Comparison of ENCODE assay signal across 9 mouse cellular contexts in the genomic region with DNA sequence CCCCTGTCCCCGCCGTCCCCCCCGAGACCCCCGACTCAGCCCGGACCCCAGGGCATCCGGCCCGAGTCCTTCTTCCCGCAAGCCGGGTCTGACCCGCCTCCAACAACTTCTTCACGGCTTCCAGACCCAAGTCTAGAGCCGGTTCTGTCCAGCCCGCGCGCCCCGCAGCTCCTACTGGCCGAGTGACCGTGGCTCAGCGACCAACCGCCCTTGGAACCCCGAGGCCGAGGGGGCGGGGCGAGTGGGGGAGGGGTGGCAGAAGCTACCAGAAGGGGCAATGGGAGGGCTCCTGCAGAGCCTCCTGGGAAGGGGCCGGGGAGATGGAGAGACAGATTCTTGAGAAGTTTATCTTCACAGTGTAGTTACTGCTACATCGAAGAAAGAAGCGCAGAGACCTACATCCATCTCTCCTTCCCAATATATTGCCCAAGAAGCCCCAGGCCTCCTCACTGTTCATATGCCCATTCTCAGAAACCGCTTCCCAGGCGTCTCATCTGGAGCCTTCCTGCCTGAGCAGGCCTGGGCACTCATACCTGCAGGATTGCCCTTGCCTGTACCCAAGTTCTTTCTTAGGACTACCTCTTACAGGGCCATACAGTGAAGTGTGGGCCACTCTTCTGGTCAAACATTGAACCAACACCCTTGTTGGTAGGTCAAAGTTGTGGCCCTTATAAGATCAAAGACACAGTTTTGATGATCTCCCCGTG. TPM values are rescaled to one million over a fixed set of nuclear protein-coding genes. Genes with fewer than 3 reads are reported as not detected.
DNase-seq lines count a peak whose midpoint lies in the region; ATAC-seq and TF ChIP-seq lines count a peak whose summit lies in the region.
"Had no signal": no experiment of that assay in that cellular context is flagged by ENCODE, and none has a peak within 500 bp of the region (broad histone marks: within the 10 kb centered on the region; RNA-seq: fewer than 3 reads in every experiment).

No protein-coding gene starts in this region.

- no peak for TF ChIP-seq CTCF in cortical plate, adult 2 months (IDR thresholded peaks at IDR 0.05; ENCODE audit: extremely low read depth, insufficient read depth, low read length)
- no peak for TF ChIP-seq CTCF in kidney, postnatal 0 days (IDR thresholded peaks at IDR 0.05; ENCODE audit: low read depth)
- no peak for TF ChIP-seq CTCF in testis, adult 2 months (IDR thresholded peaks at IDR 0.05; ENCODE audit: control insufficient read depth, insufficient read depth, insufficient replicate concordance, low read depth, low read length)

- H3K36me3 ChIP-seq in heart, embryonic 14.5 days (ENCODE audit: control insufficient read depth, insufficient read depth, low read length) = no peaks in the 10 kb centered on the region
- H3K36me3 ChIP-seq in kidney, postnatal 0 days (ENCODE audit: insufficient read depth, low read length) = no peaks in the 10 kb centered on the region
- peaks cover 2% of the 10 kb centered on the region; the same call in 1 of the 2 replicates for H3K36me3 ChIP-seq in testis, adult 2 months (ENCODE audit: control insufficient read depth, insufficient read depth, low read length)

- peak overlapping the region; percentile 46; the same call in 1 of the 2 replicates for H3K4me3 ChIP-seq in cortical plate, adult 2 months (ENCODE audit: insufficient read depth, low read length)
- H3K4me3 ChIP-seq in heart, embryonic 14.5 days (ENCODE audit: control insufficient read depth in 1 of 2, insufficient read depth in 1 of 2, low read depth in 1 of 2, low read length in 2 of 2) = peak overlapping the region; percentile 54 to 61
- H3K4me3 ChIP-seq in kidney, postnatal 0 days (replicated peaks; ENCODE audit: low read depth, low read length) = peak overlapping the region; percentile 46
- H3K4me3 ChIP-seq in testis, adult 2 months (ENCODE audit: control insufficient read depth, low read depth, low read length) = peak overlapping the region; percentile 92

- TF ChIP-seq POLR2A in cortical plate, adult 2 months (IDR thresholded peaks at IDR 0.05; ENCODE audit: extremely low read depth, insufficient read depth, low read length) = no peak
- TF ChIP-seq POLR2A in testis, adult 2 months (IDR thresholded peaks at IDR 0.05; ENCODE audit: control insufficient read depth, low read depth, low read length) = peak; percentile 82; the same call in 1 of the 2 replicates

- 11% methylated on average over 29 of the region's 30 CpGs for WGBS in heart, embryonic 14.5 days
- WGBS in kidney, postnatal 0 days = 14% methylated on average over 29 of the region's 30 CpGs

- no peaks in the 10 kb centered on the region for H3K4me1 ChIP-seq in cortical plate, adult 2 months (ENCODE audit: control insufficient read depth, insufficient read depth, low read length)
- H3K4me1 ChIP-seq in heart, embryonic 14.5 days (ENCODE audit: control insufficient read depth in 2 of 2, insufficient read depth in 2 of 2, low read length in 2 of 2) = peaks cover 2 to 12% of the 10 kb centered on the region in 2 experiments; a peak in 2 of 4 replicates
- H3K4me1 ChIP-seq in kidney, postnatal 0 days (replicated peaks; ENCODE audit: insufficient read depth, low read length) = peaks cover 8% of the 10 kb centered on the region; the same call in 1 of the 2 replicates
- peaks cover 4% of the 10 kb centered on the region; the same call in 1 of the 2 replicates for H3K4me1 ChIP-seq in testis, adult 2 months (ENCODE audit: control insufficient read depth, insufficient read depth, low read length)

- no peak for ATAC-seq in heart, embryonic 14.5 days (ENCODE audit: insufficient number of reproducible peaks, insufficient read depth, low FRiP score, low read depth)
- peak; percentile 82 for ATAC-seq in kidney, postnatal 0 days (replicated peaks; ENCODE audit: low FRiP score, low read depth)

- H3K27me3 ChIP-seq in heart, embryonic 14.5 days (ENCODE audit: control insufficient read depth, insufficient read depth, low read length) = 0 out of 2 replicates have a peak, but pooled peaks cover 6% of the 10 kb centered on the region
- no peaks in the 10 kb centered on the region for H3K27me3 ChIP-seq in kidney, postnatal 0 days (ENCODE audit: insufficient read depth, low read length)
- H3K27me3 ChIP-seq in testis, adult 2 months (ENCODE audit: control insufficient read depth, insufficient read depth, low read length) = no peaks in the 10 kb centered on the region

- no peak overlapping the region for H3K27ac ChIP-seq in cortical plate, adult 2 months (ENCODE audit: insufficient read depth, low read length)
- no peak overlapping the region for H3K27ac ChIP-seq in heart, embryonic 14.5 days (replicated peaks in 1 of 2; ENCODE audit: control insufficient read depth in 1 of 2, insufficient read depth in 1 of 2, low read depth in 2 of 2, low read length in 2 of 2)
- H3K27ac ChIP-seq in kidney, postnatal 0 days = no peak overlapping the region
- H3K27ac ChIP-seq in testis, adult 2 months (ENCODE audit: control insufficient read depth, insufficient read depth, low read depth, low read length) = peak overlapping the region; percentile 99
- H3K27ac ChIP-seq: macrophage had no signal

- peak overlapping the region; percentile 71 for H3K9ac ChIP-seq in heart, embryonic 14.5 days (ENCODE audit: low read length)
- H3K9ac ChIP-seq in kidney, postnatal 0 days (ENCODE audit: low read depth, low read length) = peak overlapping the region; percentile 50

- no peaks in the 10 kb centered on the region for H3K9me3 ChIP-seq in heart, embryonic 14.5 days (ENCODE audit: control insufficient read depth, low read length)
- no peaks in the 10 kb centered on the region for H3K9me3 ChIP-seq in kidney, postnatal 0 days (replicated peaks; ENCODE audit: low read length)

- DNase-seq in thymus, postnatal 4 days = peak; percentile 9
- DNase-seq in thymus, postnatal 0 days (ENCODE audit: low spot score) = no peak
- DNase-seq in kidney, postnatal 0 days (ENCODE audit: low spot score) = peak; percentile 67
- DNase-seq in lung, postnatal 4 days = peak; percentile 38 to 43
- no peak for DNase-seq in spleen, postnatal 14 days (ENCODE audit: low spot score in 2 of 2)

- H3K4me2 ChIP-seq in heart, embryonic 14.5 days (ENCODE audit: low read length) = peak overlapping the region; percentile 100
- peak overlapping the region; percentile 96 for H3K4me2 ChIP-seq in kidney, postnatal 0 days (ENCODE audit: low read length)

RNA-seq across cellular contexts. Expression of a gene that starts 2.1 kb away (rescaled TPM):
- polyA plus RNA-seq in thymus, postnatal 0 days (2015; fragmentation: Nextera tagmentation; extraction: Ambion mirVana) = 0.95 and 1.1 TPM in 2 replicates
- polyA plus RNA-seq in cortical plate, adult 2 months (2012; rRNA removed) = 0.11 and 0.35 TPM in 2 replicates
- polyA plus RNA-seq in heart, embryonic 14.5 days (2014; fragmentation: Nextera tagmentation; extraction: Ambion mirVana) = not detected in 2 replicates
- 0.14 TPM in 1 of 2 replicates, not detected in the other for polyA plus RNA-seq in kidney, postnatal 0 days (2015; fragmentation: Nextera tagmentation; extraction: Ambion mirVana)
- 39.0 and 40.5 TPM in 2 replicates for polyA plus RNA-seq in testis, adult 2 months (2012; rRNA removed)
- polyA plus RNA-seq: macrophage had no signal

RNA-seq across cellular contexts. Expression of a gene that starts 27.1 kb away (rescaled TPM):
- 2.1 and 2.8 TPM in 2 replicates for polyA plus RNA-seq in thymus, postnatal 0 days (2015; fragmentation: Nextera tagmentation; extraction: Ambion mirVana)
- polyA plus RNA-seq in cortical plate, adult 2 months (2012; rRNA removed) = 5.1 and 5.2 TPM in 2 replicates
- polyA plus RNA-seq in heart, embryonic 14.5 days (2014; fragmentation: Nextera tagmentation; extraction: Ambion mirVana) = 11.5 and 11.6 TPM in 2 replicates
- polyA plus RNA-seq in kidney, postnatal 0 days (2015; fragmentation: Nextera tagmentation; extraction: Ambion mirVana) = 8.0 and 8.5 TPM in 2 replicates
- polyA plus RNA-seq in testis, adult 2 months (2012; rRNA removed) = 0.61 and 0.65 TPM in 2 replicates

RNA-seq across cellular contexts. Expression of a gene that starts 43.3 kb away (rescaled TPM):
- polyA plus RNA-seq in thymus, postnatal 0 days (2015; fragmentation: Nextera tagmentation; extraction: Ambion mirVana) = 0.12 and 0.17 TPM in 2 replicates
- not detected in 2 replicates for polyA plus RNA-seq in cortical plate, adult 2 months (2012; rRNA removed)
- not detected in 2 replicates for polyA plus RNA-seq in heart, embryonic 14.5 days (2014; fragmentation: Nextera tagmentation; extraction: Ambion mirVana)
- polyA plus RNA-seq in kidney, postnatal 0 days (2015; fragmentation: Nextera tagmentation; extraction: Ambion mirVana) = not detected in 2 replicates
- polyA plus RNA-seq in testis, adult 2 months (2012; rRNA removed) = 8.4 and 10.2 TPM in 2 replicates
- polyA plus RNA-seq: macrophage had no signal

Comparison
In these comparisons a context has a peak if more than half of its experiments do, and no peak if none do; other contexts are left out.
1. DNase-seq: peak in thymus, postnatal 4 days (single experiment), kidney, postnatal 0 days (single experiment) and lung, postnatal 4 days (2 of 2); none in thymus, postnatal 0 days (single experiment) and spleen, postnatal 14 days (0 of 2).
2. RNA of a gene that starts 2.1 kb away (polyA plus RNA-seq): 39.0 to 40.5 TPM in testis, adult 2 months; 0.95 to 1.1 TPM in thymus, postnatal 0 days, 0.11 to 0.35 TPM in cortical plate, adult 2 months, not detected in heart, embryonic 14.5 days and 0.14 TPM in kidney, postnatal 0 days; every median in the first group is over 10 times any median in the second.
3. Peak in every context shown above with its lines, with median percentiles within 50 percentile points of each other: H3K4me3 ChIP-seq.